Mouse (Mus musculus): Measurements from ENCODE around the gene Gdf1. TPM values are rescaled to one million over a fixed set of nuclear protein-coding genes. Genes with fewer than 3 reads are reported as not detected.

Gene Gdf1
- polyA plus RNA-seq, 1 experiment from 2014 or later: 2.1 TPM

- H3K4me1 ChIP-seq (ENCODE audit: control insufficient read depth, insufficient read depth, low read length): no peaks in the 10 kb centered on the region
- H3K4me3 ChIP-seq (replicated peaks; ENCODE audit: low read length): no peak overlapping the region
- WGBS: 92% methylated on average over 3 of the region's 3 CpGs
- H3K27ac ChIP-seq (ENCODE audit: low read length): no peak overlapping the region
- H3K9me3 ChIP-seq (replicated peaks; ENCODE audit: control insufficient read depth, low read length): no peaks in the 10 kb centered on the region
- no peak overlapping the region for H3K9ac ChIP-seq (ENCODE audit: low read length)
- no peaks in the 10 kb centered on the region for H3K36me3 ChIP-seq (ENCODE audit: control insufficient read depth, insufficient read depth, low read length)
- H3K27me3 ChIP-seq (ENCODE audit: control insufficient read depth, insufficient read depth, low read length): no peaks in the 10 kb centered on the region
- no peak overlapping the region for H3K4me2 ChIP-seq (ENCODE audit: low read depth, low read length)
- no peak for ATAC-seq (ENCODE audit: insufficient read depth, low FRiP score)
Measured at GRCm38 (mm10) chr8:70323716-70324115, 5.9 kb upstream of the Gdf1 start.

- WGBS: 93% methylated on average over 6 of the region's 6 CpGs
- H3K27me3 ChIP-seq (ENCODE audit: control insufficient read depth, insufficient read depth, low read length): no peaks in the 10 kb centered on the region
Measured at GRCm38 (mm10) chr8:70327512-70327911, 2.1 kb upstream of the Gdf1 start.

GRCm38 (mm10) chr8:70329835-70330740, 471 bp downstream of the Gdf1 start:
- Histone ChIP-seq H3K4me3 (replicated peaks; ENCODE audit: low read length) (no peak overlapping the region; the same call in 1 of the 2 replicates), H3K36me3 (ENCODE audit: control insufficient read depth, insufficient read depth, low read length) (peaks cover 24% of the 10 kb centered on the region), H3K4me2 (ENCODE audit: low read depth, low read length) (0 out of 2 replicates have a peak overlapping the region, but pooled peaks have one; percentile 0), H3K27me3 (ENCODE audit: control insufficient read depth, insufficient read depth, low read length) (no peaks in the 10 kb centered on the region), H3K27ac (ENCODE audit: low read length) (no peak overlapping the region), H3K9me3 (replicated peaks; ENCODE audit: control insufficient read depth, low read length) (no peaks in the 10 kb centered on the region), H3K4me1 (ENCODE audit: control insufficient read depth, insufficient read depth, low read length) (peaks cover 12% of the 10 kb centered on the region; the same call in 1 of the 2 replicates), H3K9ac (ENCODE audit: low read length) (peak overlapping the region; percentile 38)
- ATAC-seq (ENCODE audit: insufficient read depth, low FRiP score): 0 out of 2 replicates have a peak, but pooled peaks have one; percentile 3
- 17% methylated on average over 45 of the region's 45 CpGs for WGBS

More at GRCm38 (mm10) chr8:70327512-70327911, 2.1 kb upstream of the Gdf1 start:
- Histone ChIP-seq H3K27ac (ENCODE audit: low read length) (no peak overlapping the region), H3K4me3 (replicated peaks; ENCODE audit: low read length) (no peak overlapping the region), H3K9ac (ENCODE audit: low read length) (no peak overlapping the region), H3K4me1 (ENCODE audit: control insufficient read depth, insufficient read depth, low read length) (peaks cover 12% of the 10 kb centered on the region; the same call in 1 of the 2 replicates), H3K36me3 (ENCODE audit: control insufficient read depth, insufficient read depth, low read length) (peaks cover 6% of the 10 kb centered on the region), H3K4me2 (ENCODE audit: low read depth, low read length) (no peak overlapping the region), H3K9me3 (replicated peaks; ENCODE audit: control insufficient read depth, low read length) (no peaks in the 10 kb centered on the region)
- ATAC-seq (ENCODE audit: insufficient read depth, low FRiP score): no peak

GRCm38 (mm10) chr8:70330741-70331364, 1.2 kb downstream of the Gdf1 start:
- peaks cover 12% of the 10 kb centered on the region; the same call in 1 of the 2 replicates for H3K4me1 ChIP-seq (ENCODE audit: control insufficient read depth, insufficient read depth, low read length)
- 43% methylated on average over 53 of the region's 53 CpGs for WGBS
- H3K4me2 ChIP-seq (ENCODE audit: low read depth, low read length): 0 out of 2 replicates have a peak overlapping the region, but pooled peaks have one; percentile 0
- no peaks in the 10 kb centered on the region for H3K27me3 ChIP-seq (ENCODE audit: control insufficient read depth, insufficient read depth, low read length)
- no peak overlapping the region for H3K27ac ChIP-seq (ENCODE audit: low read length)
- no peak overlapping the region for H3K4me3 ChIP-seq (replicated peaks; ENCODE audit: low read length)
- ATAC-seq (ENCODE audit: insufficient read depth, low FRiP score): peak; percentile 56
- peaks cover 29% of the 10 kb centered on the region for H3K36me3 ChIP-seq (ENCODE audit: control insufficient read depth, insufficient read depth, low read length)
- H3K9ac ChIP-seq (ENCODE audit: low read length): peak overlapping the region; percentile 4; the same call in 1 of the 2 replicates
- H3K9me3 ChIP-seq (replicated peaks; ENCODE audit: control insufficient read depth, low read length): no peaks in the 10 kb centered on the region

GRCm38 (mm10) chr8:70331526-70331925, 1.9 kb downstream of the Gdf1 start:
- Histone ChIP-seq H3K9me3 (replicated peaks; ENCODE audit: control insufficient read depth, low read length) (no peaks in the 10 kb centered on the region), H3K9ac (ENCODE audit: low read length) (no peak overlapping the region), H3K4me3 (replicated peaks; ENCODE audit: low read length) (no peak overlapping the region), H3K4me1 (ENCODE audit: control insufficient read depth, insufficient read depth, low read length) (peaks cover 12% of the 10 kb centered on the region; the same call in 1 of the 2 replicates), H3K27me3 (ENCODE audit: control insufficient read depth, insufficient read depth, low read length) (no peaks in the 10 kb centered on the region), H3K36me3 (ENCODE audit: control insufficient read depth, insufficient read depth, low read length) (peaks cover 36% of the 10 kb centered on the region), H3K4me2 (ENCODE audit: low read depth, low read length) (no peak overlapping the region), H3K27ac (ENCODE audit: low read length) (no peak overlapping the region)
- WGBS: 80% methylated on average over 19 of the region's 19 CpGs
- ATAC-seq (ENCODE audit: insufficient read depth, low FRiP score): no peak

GRCm38 (mm10) chr8:70332070-70332877, 2.7 kb downstream of the Gdf1 start:
- H3K4me2 ChIP-seq (ENCODE audit: low read depth, low read length): no peak overlapping the region
- WGBS: 29% methylated on average over 41 of the region's 41 CpGs
- ATAC-seq (ENCODE audit: insufficient read depth, low FRiP score): peak; percentile 84
- no peak overlapping the region for H3K4me3 ChIP-seq (replicated peaks; ENCODE audit: low read length)
- peaks cover 39% of the 10 kb centered on the region for H3K36me3 ChIP-seq (ENCODE audit: control insufficient read depth, insufficient read depth, low read length)
- H3K9me3 ChIP-seq (replicated peaks; ENCODE audit: control insufficient read depth, low read length): no peaks in the 10 kb centered on the region
- H3K9ac ChIP-seq (ENCODE audit: low read length): no peak overlapping the region
- peaks cover 12% of the 10 kb centered on the region; the same call in 1 of the 2 replicates for H3K4me1 ChIP-seq (ENCODE audit: control insufficient read depth, insufficient read depth, low read length)
- no peak overlapping the region for H3K27ac ChIP-seq (ENCODE audit: low read length)
- no peaks in the 10 kb centered on the region for H3K27me3 ChIP-seq (ENCODE audit: control insufficient read depth, insufficient read depth, low read length)

- Histone ChIP-seq H3K27me3 (ENCODE audit: control insufficient read depth, insufficient read depth, low read length) (no peaks in the 10 kb centered on the region), H3K27ac (ENCODE audit: low read length) (no peak overlapping the region), H3K9me3 (replicated peaks; ENCODE audit: control insufficient read depth, low read length) (no peaks in the 10 kb centered on the region), H3K36me3 (ENCODE audit: control insufficient read depth, insufficient read depth, low read length) (peaks cover 41% of the 10 kb centered on the region), H3K4me3 (replicated peaks; ENCODE audit: low read length) (no peak overlapping the region), H3K9ac (ENCODE audit: low read length) (no peak overlapping the region), H3K4me1 (ENCODE audit: control insufficient read depth, insufficient read depth, low read length) (peaks cover 12% of the 10 kb centered on the region; the same call in 1 of the 2 replicates), H3K4me2 (ENCODE audit: low read depth, low read length) (no peak overlapping the region)
- WGBS: 96% methylated on average over 6 of the region's 6 CpGs
- ATAC-seq (ENCODE audit: insufficient read depth, low FRiP score): no peak
Measured at GRCm38 (mm10) chr8:70332878-70333202, 3.2 kb downstream of the Gdf1 start.

- Histone ChIP-seq H3K27me3 (ENCODE audit: control insufficient read depth, insufficient read depth, low read length) (no peaks in the 10 kb centered on the region), H3K4me3 (replicated peaks; ENCODE audit: low read length) (no peak overlapping the region), H3K4me2 (ENCODE audit: low read depth, low read length) (no peak overlapping the region), H3K27ac (ENCODE audit: low read length) (no peak overlapping the region), H3K4me1 (ENCODE audit: control insufficient read depth, insufficient read depth, low read length) (no peaks in the 10 kb centered on the region), H3K9me3 (replicated peaks; ENCODE audit: control insufficient read depth, low read length) (no peaks in the 10 kb centered on the region), H3K36me3 (ENCODE audit: control insufficient read depth, insufficient read depth, low read length) (peaks cover 52% of the 10 kb centered on the region; the same call in 1 of the 2 replicates), H3K9ac (ENCODE audit: low read length) (no peak overlapping the region)
- no peak for ATAC-seq (ENCODE audit: insufficient read depth, low FRiP score)
- WGBS: 89% methylated on average over 7 of the region's 7 CpGs
Measured at GRCm38 (mm10) chr8:70338931-70339330, 9.3 kb downstream of the Gdf1 start.
